Mouse (Mus musculus): ENCODE results near the gene Gm29427.

Gm29427 gene

GRCm38 (mm10) chr1:130732706-130733658 lies 17.4 kb upstream of the Gm29427 start:
- intact Hi-C loops (cut with DNase I), result no loop called here

GRCm38 (mm10) chr1:130731741-130732337 lies 16.2 kb upstream of the Gm29427 start, which contains the start of gene AA986860:
AA986860 (plus strand) TSS chr1:130731976.
- intact Hi-C loops (cut with DNase I), result no loop called here

- intact Hi-C loops (cut with DNase I), result no loop called here
Measured at GRCm38 (mm10) chr1:130729153-130729552, 13.6 kb upstream of the Gm29427 start, which contains the start of gene Pfkfb2. Pfkfb2 (minus strand) TSS chr1:130729253.

GRCm38 (mm10) chr1:130728708-130729107 lies 13.1 kb upstream of the Gm29427 start:
- intact Hi-C loops (cut with DNase I), result no loop called here

GRCm38 (mm10) chr1:130728070-130728469 lies 12.5 kb upstream of the Gm29427 start:
- intact Hi-C loops (cut with DNase I), result no loop called here

GRCm38 (mm10) chr1:130726396-130726795 lies 10.8 kb upstream of the Gm29427 start:
- intact Hi-C loops (cut with DNase I), result no loop called here

- intact Hi-C loops (cut with DNase I), result no loop called here
Measured at GRCm38 (mm10) chr1:130724206-130724605, 8.6 kb upstream of the Gm29427 start.

GRCm38 (mm10) chr1:130717291-130717871 lies 1.8 kb upstream of the Gm29427 start, which contains the start of gene Yod1:
Yod1 (plus strand) TSS chr1:130717327.
- intact Hi-C loops (cut with DNase I), result loop anchor here (5.0 to 10.0 kb wide), 2 partner anchors 60 to 337 kb away; no protein-coding TSS in a partner anchor

GRCm38 (mm10) chr1:130716513-130717290 lies 1.1 kb upstream of the Gm29427 start:
- intact Hi-C loops (cut with DNase I), result loop anchor here (5.0 to 10.0 kb wide), 2 partner anchors 61 to 338 kb away; no protein-coding TSS in a partner anchor

- intact Hi-C loops (cut with DNase I), result loop anchor here (5.0 to 10.0 kb wide), 2 partner anchors 61 to 339 kb away; no protein-coding TSS in a partner anchor
Measured at GRCm38 (mm10) chr1:130716218-130716512, 566 bp upstream of the Gm29427 start.

GRCm38 (mm10) chr1:130714046-130714445 lies 1.6 kb downstream of the Gm29427 start:
- intact Hi-C loops (cut with DNase I), result loop anchor here (10.0 kb wide), 1 partner anchor 341 kb away; no protein-coding TSS in a partner anchor

GRCm38 (mm10) chr1:130710283-130711080 lies 5.1 kb downstream of the Gm29427 start:
- intact Hi-C loops (cut with DNase I), result loop anchor here (10.0 kb wide), 1 partner anchor 344 kb away; no protein-coding TSS in a partner anchor

- intact Hi-C loops (cut with DNase I), result no loop called here
Measured at GRCm38 (mm10) chr1:130703613-130704012, 12.0 kb downstream of the Gm29427 start.

- intact Hi-C loops (cut with DNase I), result no loop called here
Measured at GRCm38 (mm10) chr1:130701976-130702375, 13.6 kb downstream of the Gm29427 start.

- intact Hi-C loops (cut with DNase I), result no loop called here
Measured at GRCm38 (mm10) chr1:130699937-130700633, 15.5 kb downstream of the Gm29427 start.

GRCm38 (mm10) chr1:130698601-130699000 lies 17.0 kb downstream of the Gm29427 start:
- intact Hi-C loops (cut with DNase I), result no loop called here

- intact Hi-C loops (cut with DNase I), result no loop called here
Measured at GRCm38 (mm10) chr1:130683905-130684304, 31.7 kb downstream of the Gm29427 start.

GRCm38 (mm10) chr1:130681656-130682413 lies 33.8 kb downstream of the Gm29427 start:
- intact Hi-C loops (cut with DNase I), result no loop called here

- intact Hi-C loops (cut with DNase I), result no loop called here
Measured at GRCm38 (mm10) chr1:130681075-130681474, 34.5 kb downstream of the Gm29427 start.
